Mouse (Mus musculus): ENCODE results near the gene B4galt4.

B4galt4 gene

GRCm38 (mm10) chr16:38729139-38729538, 12.9 kb upstream of the B4galt4 start:
- DNase-seq (ENCODE audit: low spot score) = no peak

GRCm38 (mm10) chr16:38729610-38730288, 12.3 kb upstream of the B4galt4 start:
- no peak for DNase-seq (ENCODE audit: low spot score)

GRCm38 (mm10) chr16:38730921-38731320, 11.1 kb upstream of the B4galt4 start:
- DNase-seq (ENCODE audit: low spot score) = no peak

GRCm38 (mm10) chr16:38741204-38741903, 710 bp upstream of the B4galt4 start:
- DNase-seq (ENCODE audit: low spot score) = no peak

GRCm38 (mm10) chr16:38742659-38743131, 631 bp downstream of the B4galt4 start:
- no peak for DNase-seq (ENCODE audit: low spot score)

- no peak for DNase-seq (ENCODE audit: low spot score)
These were observed 2.0 kb downstream of the B4galt4 start for GRCm38 (mm10) chr16:38743941-38744673.

GRCm38 (mm10) chr16:38750803-38751202, 8.7 kb downstream of the B4galt4 start:
- DNase-seq (ENCODE audit: low spot score) = no peak

- DNase-seq (ENCODE audit: low spot score) = no peak
These were observed 11.6 kb downstream of the B4galt4 start for GRCm38 (mm10) chr16:38753631-38754030.

- DNase-seq (ENCODE audit: low spot score) = no peak
These were observed 13.6 kb downstream of the B4galt4 start for GRCm38 (mm10) chr16:38755452-38756176.

- DNase-seq (ENCODE audit: low spot score) = no peak
These were observed 14.1 kb downstream of the B4galt4 start for GRCm38 (mm10) chr16:38756177-38756503.

GRCm38 (mm10) chr16:38756572-38756971, 14.5 kb downstream of the B4galt4 start:
- no peak for DNase-seq (ENCODE audit: low spot score)

- DNase-seq (ENCODE audit: low spot score) = no peak
These were observed 15.6 kb downstream of the B4galt4 start for GRCm38 (mm10) chr16:38757626-38758025.

GRCm38 (mm10) chr16:38758104-38758861, 16.2 kb downstream of the B4galt4 start:
- DNase-seq (ENCODE audit: low spot score) = no peak

- DNase-seq (ENCODE audit: low spot score) = no peak
These were observed 18.2 kb downstream of the B4galt4 start for GRCm38 (mm10) chr16:38760239-38760638.

- no peak for DNase-seq (ENCODE audit: low spot score)
These were observed 18.8 kb downstream of the B4galt4 start for GRCm38 (mm10) chr16:38760834-38761375.

- no peak for DNase-seq (ENCODE audit: low spot score)
These were observed 19.9 kb downstream of the B4galt4 start for GRCm38 (mm10) chr16:38761972-38762371.

GRCm38 (mm10) chr16:38762401-38762800, 20.3 kb downstream of the B4galt4 start:
- no peak for DNase-seq (ENCODE audit: low spot score)

- no peak for DNase-seq (ENCODE audit: low spot score)
These were observed 21.4 kb downstream of the B4galt4 start for GRCm38 (mm10) chr16:38763508-38763907.

GRCm38 (mm10) chr16:38766671-38767070, 24.6 kb downstream of the B4galt4 start:
- no peak for DNase-seq (ENCODE audit: low spot score)

GRCm38 (mm10) chr16:38767761-38768160, 25.7 kb downstream of the B4galt4 start:
- no peak for DNase-seq (ENCODE audit: low spot score)

- DNase-seq (ENCODE audit: low spot score) = no peak
These were observed 26.3 kb downstream of the B4galt4 start for GRCm38 (mm10) chr16:38768386-38768785.

Measured in urinary bladder, postnatal 10 days (tissue).